ENCODE assay signal across 7 mouse cellular contexts in genomic region chr9:27298411-27299285, GRCm38 (mm10). TPM values are rescaled to one million over a fixed set of nuclear protein-coding genes. Genes with fewer than 3 reads are reported as not detected.
DNase-seq lines count a peak whose midpoint lies in the region; ATAC-seq and TF ChIP-seq lines count a peak whose summit lies in the region.

Gene Igsf9b, plus strand, starts transcription at chr9:27299204.

- H3K36me3 ChIP-seq in embryonic facial prominence, embryonic 14.5 days (ENCODE audit: control insufficient read depth, insufficient read depth, low read length) = no peaks in the 10 kb centered on the region
- no peaks in the 10 kb centered on the region for H3K36me3 ChIP-seq in heart, adult 2 months (ENCODE audit: control insufficient read depth, insufficient read depth, low read length)
- H3K36me3 ChIP-seq in midbrain, embryonic 11.5 days (ENCODE audit: control insufficient read depth, insufficient read depth, low read length) = no peaks in the 10 kb centered on the region
- no peaks in the 10 kb centered on the region for H3K36me3 ChIP-seq in small intestine, adult 2 months (ENCODE audit: control insufficient read depth, insufficient read depth, low read length)

- TF ChIP-seq CTCF in brain, embryonic 14.5 days (IDR thresholded peaks at IDR 0.05; ENCODE audit: borderline replicate concordance, extremely low read depth, insufficient read depth, insufficient read length) = no peak
- TF ChIP-seq CTCF in heart, adult 2 months (IDR thresholded peaks at IDR 0.05) = peak; percentile 44
- no peak for TF ChIP-seq CTCF in small intestine, adult 2 months (IDR thresholded peaks at IDR 0.05; ENCODE audit: extremely low read depth, insufficient read length, insufficient replicate concordance, low read depth, low read length)

- H3K4me3 ChIP-seq in embryonic facial prominence, embryonic 14.5 days (ENCODE audit: low read depth, low read length) = peak within 1 kb of the TSS; percentile 63
- H3K4me3 ChIP-seq in heart, adult 2 months = peak within 1 kb of the TSS; percentile 82
- peak within 1 kb of the TSS; percentile 78 for H3K4me3 ChIP-seq in midbrain, embryonic 11.5 days (ENCODE audit: low read depth, low read length)
- peak within 1 kb of the TSS; percentile 89 for H3K4me3 ChIP-seq in small intestine, adult 2 months (ENCODE audit: low read depth, low read length)

- under 1% methylated on average over 37 of the region's 40 CpGs for WGBS in embryonic facial prominence, embryonic 14.5 days
- WGBS in heart, adult 2 months = under 1% methylated on average over 40 of the region's 40 CpGs
- under 1% methylated on average over 40 of the region's 40 CpGs for WGBS in midbrain, embryonic 11.5 days
- WGBS in small intestine, adult 2 months = under 1% methylated on average over 40 of the region's 40 CpGs

- H3K4me1 ChIP-seq in embryonic facial prominence, embryonic 14.5 days (ENCODE audit: control insufficient read depth, insufficient read depth, low read length) = peaks cover 10% of the 10 kb centered on the region
- H3K4me1 ChIP-seq in heart, adult 2 months (ENCODE audit: control insufficient read depth, insufficient read depth, low read length) = no peaks in the 10 kb centered on the region
- peaks cover 14% of the 10 kb centered on the region for H3K4me1 ChIP-seq in midbrain, embryonic 11.5 days (ENCODE audit: control insufficient read depth, insufficient read depth, low read length)
- peaks cover 4% of the 10 kb centered on the region; the same call in 1 of the 2 replicates for H3K4me1 ChIP-seq in small intestine, adult 2 months (ENCODE audit: control insufficient read depth, insufficient read depth, insufficient read length, low read length)

- DNase-seq in brain, embryonic 14.5 days (ENCODE audit: low read depth) = peak; percentile 99
- peak; percentile 98 for DNase-seq in embryonic facial prominence, embryonic 14.5 days (ENCODE audit: low spot score)
- DNase-seq in heart, adult 2 months = peak; percentile 89 to 92
- peak; percentile 91 for DNase-seq in kidney, adult 11 months
- DNase-seq in left cerebral cortex, postnatal 25 days (ENCODE audit: low spot score in 2 of 2) = peak; percentile 96 to 99
- peak; percentile 97 for DNase-seq in midbrain, embryonic 11.5 days (ENCODE audit: low spot score, missing footprints)

- TF ChIP-seq EP300 in heart, adult 2 months (IDR thresholded peaks at IDR 0.05; ENCODE audit: insufficient read depth, low read depth, low read length) = no peak

- peak; percentile 99 for ATAC-seq in embryonic facial prominence, embryonic 14.5 days (ENCODE audit: low read depth)
- peak; percentile 99 for ATAC-seq in midbrain, embryonic 11.5 days (ENCODE audit: low FRiP score)

- H3K27me3 ChIP-seq in embryonic facial prominence, embryonic 14.5 days (replicated peaks; ENCODE audit: control insufficient read depth, insufficient read depth, low read length) = peaks cover 26% of the 10 kb centered on the region
- H3K27me3 ChIP-seq in heart, adult 2 months (ENCODE audit: control insufficient read depth, insufficient read depth, low read length) = no peaks in the 10 kb centered on the region; the same call in 1 of the 2 replicates
- peaks cover 11% of the 10 kb centered on the region for H3K27me3 ChIP-seq in midbrain, embryonic 11.5 days (ENCODE audit: control insufficient read depth, insufficient read depth, low read length)
- H3K27me3 ChIP-seq in small intestine, adult 2 months (ENCODE audit: control insufficient read depth, insufficient read depth, low read length) = 0 out of 2 replicates have a peak, but pooled peaks cover 2% of the 10 kb centered on the region

- H3K79me2 ChIP-seq in heart, adult 2 months (replicated peaks; ENCODE audit: control insufficient read depth, insufficient read depth, low read length) = no peaks in the 10 kb centered on the region

- intact Hi-C loops in heart, adult 2 months (cut with DNase I) = loop anchor here (5.0 kb wide), 1 partner anchor 106 kb away; no protein-coding TSS in a partner anchor
- intact Hi-C loops in left cerebral cortex, postnatal 25 days (cut with DNase I) = no loop called here

- peak within 1 kb of the TSS; percentile 52 for H3K9ac ChIP-seq in embryonic facial prominence, embryonic 14.5 days (ENCODE audit: low read depth, low read length)
- peak within 1 kb of the TSS; percentile 68 for H3K9ac ChIP-seq in heart, adult 2 months (ENCODE audit: low read depth, low read length)
- peak within 1 kb of the TSS; percentile 66 for H3K9ac ChIP-seq in midbrain, embryonic 11.5 days (ENCODE audit: low read length)

- no peak within 1 kb of the TSS for H3K27ac ChIP-seq in embryonic facial prominence, embryonic 14.5 days (replicated peaks; ENCODE audit: low read depth, low read length)
- peak within 1 kb of the TSS; percentile 12 for H3K27ac ChIP-seq in heart, adult 2 months
- H3K27ac ChIP-seq in midbrain, embryonic 11.5 days (ENCODE audit: low read depth, low read length) = peak within 1 kb of the TSS; percentile 1; the same call in 1 of the 2 replicates
- H3K27ac ChIP-seq in small intestine, adult 2 months (ENCODE audit: insufficient read depth, low read depth, low read length) = peak within 1 kb of the TSS; percentile 44

- peak within 1 kb of the TSS; percentile 90 for H3K4me2 ChIP-seq in embryonic facial prominence, embryonic 14.5 days (ENCODE audit: low read depth, low read length)
- H3K4me2 ChIP-seq in midbrain, embryonic 11.5 days = peak within 1 kb of the TSS; percentile 94

- H3K9me3 ChIP-seq in embryonic facial prominence, embryonic 14.5 days (ENCODE audit: control insufficient read depth, low read length) = no peaks in the 10 kb centered on the region
- no peaks in the 10 kb centered on the region for H3K9me3 ChIP-seq in midbrain, embryonic 11.5 days (ENCODE audit: control insufficient read depth, low read length)

- TF ChIP-seq POLR2A in brain, embryonic 14.5 days (IDR thresholded peaks at IDR 0.05; ENCODE audit: borderline replicate concordance, extremely low read depth, insufficient read depth, insufficient read length, poor library complexity, severe bottlenecking) = peak; percentile 90
- peak; percentile 60; the same call in 1 of the 2 replicates for TF ChIP-seq POLR2A in heart, adult 2 months (IDR thresholded peaks at IDR 0.05; ENCODE audit: insufficient read depth, low read depth, low read length)
- TF ChIP-seq POLR2A in small intestine, adult 2 months (IDR thresholded peaks at IDR 0.05; ENCODE audit: low read depth, low read length) = peak; percentile 73; the same call in 1 of the 2 replicates

RNA-seq across cellular contexts. Expression of gene Igsf9b, which starts in this region (rescaled TPM):
- 5.9 and 11.6 TPM in 2 replicates for polyA plus RNA-seq in brain, embryonic 14.5 days (2012; rRNA removed)
- 3.0 and 3.3 TPM in 2 replicates for polyA plus RNA-seq in embryonic facial prominence, embryonic 14.5 days (2014; fragmentation: Nextera tagmentation; extraction: Ambion mirVana)
- 1 to 10 TPM; 4.5 to 5.3 TPM for total RNA-seq in heart, adult 2 months (2021)
- polyA plus RNA-seq in heart, adult 2 months (2012; rRNA removed) = 1.7 and 2.3 TPM in 2 replicates
- total RNA-seq in left cerebral cortex, postnatal 25 days (2021) = 10 to 100 TPM; 65.9 to 66.7 TPM
- polyA plus RNA-seq in midbrain, embryonic 11.5 days (2014; fragmentation: Nextera tagmentation; extraction: Ambion mirVana) = 4.2 and 5.2 TPM in 2 replicates
- polyA plus RNA-seq in small intestine, adult 2 months (2012; rRNA removed) = 1.5 and 2.6 TPM in 2 replicates

Comparison
In these comparisons a context has a peak if more than half of its experiments do, and no peak if none do; other contexts are left out.
1. RNA of gene Igsf9b (total RNA-seq): 65.9 to 66.7 TPM in left cerebral cortex, postnatal 25 days; 4.5 to 5.3 TPM in heart, adult 2 months; every median in the first group is over 10 times any median in the second.
2. Peak in every context shown above with its lines, with median percentiles within 50 percentile points of each other: DNase-seq, POLR2A ChIP-seq, H3K4me3 ChIP-seq and H3K9ac ChIP-seq.